Mouse (Mus musculus): ENCODE results near the gene Cav2. TPM values are rescaled to one million over a fixed set of nuclear protein-coding genes. Genes with fewer than 3 reads are reported as not detected.

Gene Cav2
- total and polyA plus RNA-seq, 2 experiments from 2014 or later = 58.8 to 78.4 TPM

DNA sequence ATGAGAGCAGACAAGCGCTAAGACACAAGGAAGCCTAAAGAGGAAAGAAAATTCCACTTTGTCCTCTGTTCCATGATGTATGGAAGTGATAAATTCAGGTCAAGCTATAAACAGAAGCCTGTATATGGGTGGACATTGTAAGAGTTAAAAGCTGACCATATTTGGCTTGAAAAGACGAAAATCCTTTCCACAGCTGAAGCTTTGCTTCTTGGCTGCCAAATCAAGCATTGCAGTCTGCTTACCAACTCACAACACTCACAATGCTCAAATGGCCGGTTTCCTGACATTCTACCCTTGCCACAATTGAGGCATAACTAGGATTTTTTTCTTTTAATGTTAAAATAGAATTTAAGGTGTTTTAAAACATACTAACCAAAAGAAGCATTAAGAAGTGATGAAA is 14.5 kb upstream of the Cav2 start:
- Histone ChIP-seq H3K4me2 (ENCODE audit: low read depth, low read length) (no peak overlapping the region), H3K4me1 (ENCODE audit: control insufficient read depth, insufficient read depth) (no peaks in the 10 kb centered on the region), H3K36me3 (replicated peaks; ENCODE audit: control insufficient read depth, insufficient read depth, low read length) (no peaks in the 10 kb centered on the region), H3K27me3 (ENCODE audit: control insufficient read depth, insufficient read depth, low read length) (no peaks in the 10 kb centered on the region), H3K27ac (ENCODE audit: low read depth) (no peak overlapping the region), H3K4me3 (ENCODE audit: low read depth, low read length) (no peak overlapping the region), H3K9me3 (replicated peaks; ENCODE audit: control insufficient read depth, low read length) (no peaks in the 10 kb centered on the region), H3K9ac (replicated peaks; ENCODE audit: low read depth, low read length) (no peak overlapping the region)
- TF ChIP-seq CTCF (IDR thresholded peaks at IDR 0.05; ENCODE audit: low read depth) (no peak), EP300 (IDR thresholded peaks at IDR 0.05; ENCODE audit: low read depth) (no peak)
- 61% methylated on average over 3 of the region's 3 CpGs for WGBS
- ATAC-seq (ENCODE audit: insufficient read depth, low read depth) = no peak
- no peak for DNase-seq (ENCODE audit: low spot score)

GRCm38 (mm10) chr6:17278366-17278765 is 2.6 kb upstream of the Cav2 start:
- DNase-seq (ENCODE audit: low spot score) (no peak), ATAC-seq (ENCODE audit: insufficient read depth, low read depth) (no peak)
- H3K9ac ChIP-seq (replicated peaks; ENCODE audit: low read depth, low read length) = no peak overlapping the region
- H3K4me3 ChIP-seq (ENCODE audit: low read depth, low read length) = no peak overlapping the region
- no peak overlapping the region for H3K27ac ChIP-seq (ENCODE audit: low read depth)
- H3K27me3 ChIP-seq (ENCODE audit: control insufficient read depth, insufficient read depth, low read length) = no peaks in the 10 kb centered on the region
- H3K4me1 ChIP-seq (ENCODE audit: control insufficient read depth, insufficient read depth) = no peaks in the 10 kb centered on the region
- H3K9me3 ChIP-seq (replicated peaks; ENCODE audit: control insufficient read depth, low read length) = no peaks in the 10 kb centered on the region
- TF ChIP-seq EP300 (IDR thresholded peaks at IDR 0.05; ENCODE audit: low read depth) (no peak), CTCF (IDR thresholded peaks at IDR 0.05; ENCODE audit: low read depth) (no peak)
- H3K36me3 ChIP-seq (replicated peaks; ENCODE audit: control insufficient read depth, insufficient read depth, low read length) = no peaks in the 10 kb centered on the region
- 87% methylated on average over 3 of the region's 3 CpGs for WGBS
- no peak overlapping the region for H3K4me2 ChIP-seq (ENCODE audit: low read depth, low read length)

- H3K4me2 ChIP-seq (ENCODE audit: low read depth, low read length) = peak overlapping the region; percentile 74
- no peaks in the 10 kb centered on the region for H3K27me3 ChIP-seq (ENCODE audit: control insufficient read depth, insufficient read depth, low read length)
- peak overlapping the region; percentile 61 for H3K9ac ChIP-seq (replicated peaks; ENCODE audit: low read depth, low read length)
- no peaks in the 10 kb centered on the region for H3K4me1 ChIP-seq (ENCODE audit: control insufficient read depth, insufficient read depth)
- H3K36me3 ChIP-seq (replicated peaks; ENCODE audit: control insufficient read depth, insufficient read depth, low read length) = no peaks in the 10 kb centered on the region
- peak overlapping the region; percentile 86 for H3K27ac ChIP-seq (ENCODE audit: low read depth)
- DNase-seq (ENCODE audit: low spot score) = no peak
- ATAC-seq (ENCODE audit: insufficient read depth, low read depth) = no peak
- H3K9me3 ChIP-seq (replicated peaks; ENCODE audit: control insufficient read depth, low read length) = no peaks in the 10 kb centered on the region
- 16% methylated on average over 8 of the region's 8 CpGs for WGBS
- H3K4me3 ChIP-seq (ENCODE audit: low read depth, low read length) = peak overlapping the region; percentile 55
- no peak for TF ChIP-seq CTCF (IDR thresholded peaks at IDR 0.05; ENCODE audit: low read depth)
These were observed 740 bp downstream of the Cav2 start for GRCm38 (mm10) chr6:17281757-17282092.

- no peaks in the 10 kb centered on the region for H3K27me3 ChIP-seq (ENCODE audit: control insufficient read depth, insufficient read depth, low read length)
- H3K4me2 ChIP-seq (ENCODE audit: low read depth, low read length) = peak overlapping the region; percentile 74
- H3K4me1 ChIP-seq (ENCODE audit: control insufficient read depth, insufficient read depth) = no peaks in the 10 kb centered on the region
- no peak for TF ChIP-seq EP300 (IDR thresholded peaks at IDR 0.05; ENCODE audit: low read depth)
- no peak for TF ChIP-seq CTCF (IDR thresholded peaks at IDR 0.05; ENCODE audit: low read depth)
- no peak overlapping the region for H3K9ac ChIP-seq (replicated peaks; ENCODE audit: low read depth, low read length)
- no peaks in the 10 kb centered on the region for H3K36me3 ChIP-seq (replicated peaks; ENCODE audit: control insufficient read depth, insufficient read depth, low read length)
- DNase-seq (ENCODE audit: low spot score) = no peak
- peak overlapping the region; percentile 55 for H3K4me3 ChIP-seq (ENCODE audit: low read depth, low read length)
- peak overlapping the region; percentile 86 for H3K27ac ChIP-seq (ENCODE audit: low read depth)
- WGBS = 43% methylated on average over 5 of the region's 5 CpGs
- peak; percentile 40; the same call in 1 of the 2 replicates for ATAC-seq (ENCODE audit: insufficient read depth, low read depth)
- H3K9me3 ChIP-seq (replicated peaks; ENCODE audit: control insufficient read depth, low read length) = no peaks in the 10 kb centered on the region
These were observed 1.2 kb downstream of the Cav2 start for GRCm38 (mm10) chr6:17282159-17282558.

DNA sequence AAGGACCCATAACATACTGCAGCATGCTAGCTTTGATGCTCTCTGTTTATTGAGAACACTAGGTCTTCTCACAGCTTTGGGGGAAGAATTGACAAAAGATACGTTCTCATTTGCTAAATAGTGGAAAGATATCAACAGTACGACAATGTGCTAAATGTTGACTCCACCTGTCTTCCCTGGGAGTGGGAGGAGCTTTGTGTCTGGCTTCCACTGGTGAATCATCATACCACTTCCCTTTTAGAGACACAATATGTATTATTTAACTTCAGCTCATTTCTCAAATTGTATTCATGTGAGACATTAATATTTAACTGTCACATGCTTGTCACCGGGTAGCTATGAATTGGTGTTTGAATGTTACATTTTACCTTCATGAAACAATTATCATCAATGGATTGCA is 2.8 kb downstream of the Cav2 start:
- Histone ChIP-seq H3K27ac (ENCODE audit: low read depth) (no peak overlapping the region), H3K36me3 (replicated peaks; ENCODE audit: control insufficient read depth, insufficient read depth, low read length) (no peaks in the 10 kb centered on the region), H3K4me2 (ENCODE audit: low read depth, low read length) (no peak overlapping the region), H3K4me3 (ENCODE audit: low read depth, low read length) (no peak overlapping the region), H3K4me1 (ENCODE audit: control insufficient read depth, insufficient read depth) (no peaks in the 10 kb centered on the region), H3K27me3 (ENCODE audit: control insufficient read depth, insufficient read depth, low read length) (no peaks in the 10 kb centered on the region), H3K9me3 (replicated peaks; ENCODE audit: control insufficient read depth, low read length) (no peaks in the 10 kb centered on the region), H3K9ac (replicated peaks; ENCODE audit: low read depth, low read length) (no peak overlapping the region)
- TF ChIP-seq CTCF (IDR thresholded peaks at IDR 0.05; ENCODE audit: low read depth) (no peak), EP300 (IDR thresholded peaks at IDR 0.05; ENCODE audit: low read depth) (no peak)
- DNase-seq (ENCODE audit: low spot score) (no peak), ATAC-seq (ENCODE audit: insufficient read depth, low read depth) (no peak)
- WGBS = 64% methylated on average over 3 of the region's 3 CpGs

GRCm38 (mm10) chr6:17286381-17286780 is 5.4 kb downstream of the Cav2 start:
- WGBS = 64% methylated on average over 4 of the region's 4 CpGs
- TF ChIP-seq CTCF (IDR thresholded peaks at IDR 0.05; ENCODE audit: low read depth) = no peak
- TF ChIP-seq EP300 (IDR thresholded peaks at IDR 0.05; ENCODE audit: low read depth) = no peak
- DNase-seq (ENCODE audit: low spot score) = no peak

More at GRCm38 (mm10) chr6:17286381-17286780, 5.4 kb downstream of the Cav2 start:
- ATAC-seq (ENCODE audit: insufficient read depth, low read depth) = no peak
- Histone ChIP-seq H3K36me3 (replicated peaks; ENCODE audit: control insufficient read depth, insufficient read depth, low read length) (no peaks in the 10 kb centered on the region), H3K9ac (replicated peaks; ENCODE audit: low read depth, low read length) (no peak overlapping the region), H3K9me3 (replicated peaks; ENCODE audit: control insufficient read depth, low read length) (no peaks in the 10 kb centered on the region), H3K27me3 (ENCODE audit: control insufficient read depth, insufficient read depth, low read length) (no peaks in the 10 kb centered on the region), H3K27ac (ENCODE audit: low read depth) (no peak overlapping the region), H3K4me1 (ENCODE audit: control insufficient read depth, insufficient read depth) (no peaks in the 10 kb centered on the region), H3K4me3 (ENCODE audit: low read depth, low read length) (no peak overlapping the region), H3K4me2 (ENCODE audit: low read depth, low read length) (no peak overlapping the region)

All from heart, postnatal 0 days (tissue).